Mouse (Mus musculus): ENCODE measurements at regions not wholly inside any gene's neighbourhood (a gene's known extent, or its start where the extent isn't known, plus 50 kb on each side); places are given as distances from the start of the nearest gene placed in this dataset.

GRCm38 (mm10) chr12:70523379-70523778, 70.5 kb downstream of the Tmx1 start:
- intact Hi-C loops (cut with DNase I): no loop called here

GRCm38 (mm10) chr12:70524703-70525102, 71.8 kb downstream of the Tmx1 start:
- intact Hi-C loops (cut with DNase I): no loop called here
- no peak for DNase-seq

More at GRCm38 (mm10) chr12:70523379-70523778, 70.5 kb downstream of the Tmx1 start:
- no peak for DNase-seq

DNA sequence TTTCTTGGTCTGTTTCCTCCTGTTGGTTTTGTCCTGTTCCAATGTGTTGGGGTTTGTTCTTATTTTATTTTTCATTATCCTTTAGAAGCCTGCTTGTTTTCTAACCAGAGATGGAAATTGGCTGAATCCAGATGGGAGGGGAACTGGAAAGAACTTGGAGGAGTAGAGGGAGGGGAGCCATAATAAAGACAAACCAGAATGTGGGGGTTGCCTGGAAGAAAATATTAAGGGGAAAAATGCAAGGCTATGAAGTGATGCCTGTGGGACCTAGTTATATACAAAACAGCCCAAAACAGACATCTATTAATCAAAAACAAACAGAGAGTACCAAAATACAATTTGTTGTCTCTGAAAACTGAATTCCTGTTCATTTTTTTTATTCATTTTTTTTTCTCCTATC, 78.8 kb downstream of the Tmx1 start:
- DNase-seq: no peak
- intact Hi-C loops (cut with DNase I): no loop called here

DNA sequence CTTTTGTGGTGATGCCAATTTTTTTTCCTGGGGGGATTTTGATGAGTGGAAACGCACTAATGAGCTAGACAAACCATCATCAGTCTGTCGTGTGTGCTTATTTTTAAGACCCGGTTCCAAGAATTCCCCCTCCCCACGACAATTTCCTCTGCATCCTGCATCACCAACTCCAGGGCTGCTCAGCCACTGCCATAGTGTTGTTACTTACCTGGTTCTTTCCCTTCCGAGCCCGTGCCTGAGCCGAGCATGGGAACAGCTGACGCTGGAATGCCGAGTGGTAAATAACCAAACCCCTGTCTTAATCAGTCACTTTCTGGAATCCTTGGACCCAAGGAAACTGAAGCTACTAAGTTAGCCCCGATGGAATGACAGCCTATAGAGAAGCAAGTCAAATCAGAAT, 79.3 kb downstream of the Tmx1 start:
- intact Hi-C loops (cut with DNase I): no loop called here
- DNase-seq: no peak

GRCm38 (mm10) chr12:70532843-70533242, 79.9 kb downstream of the Tmx1 start:
- no peak for DNase-seq
- intact Hi-C loops (cut with DNase I): no loop called here

- no peak for DNase-seq
- intact Hi-C loops (cut with DNase I): no loop called here
Measured at GRCm38 (mm10) chr12:70533375-70533935, 80.6 kb downstream of the Tmx1 start.

DNA sequence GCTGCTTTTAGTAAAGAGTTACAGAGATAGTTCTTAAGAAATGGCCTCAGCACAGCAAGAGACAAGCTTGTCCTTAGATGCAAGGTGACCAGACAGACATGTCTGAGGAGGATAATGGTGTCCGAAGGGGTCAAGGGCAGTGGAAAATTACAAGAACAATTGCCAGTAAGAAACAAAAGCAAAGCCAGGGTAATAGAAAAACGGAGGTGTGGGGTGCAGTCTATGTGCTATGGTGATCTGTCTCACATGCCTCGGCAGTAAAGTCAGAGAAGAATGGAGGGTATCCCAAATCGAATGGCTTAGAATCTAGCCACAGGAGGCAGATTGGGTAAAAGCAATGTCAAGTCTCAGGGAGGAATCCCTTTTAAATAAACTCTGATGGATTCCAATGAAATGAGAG, 86.2 kb downstream of the Tmx1 start:
- intact Hi-C loops (cut with DNase I): no loop called here

GRCm38 (mm10) chr12:70539856-70540255, 87.0 kb downstream of the Tmx1 start:
- intact Hi-C loops (cut with DNase I): no loop called here
- DNase-seq: no peak

More for the DNA sequence above, 86.2 kb downstream of the Tmx1 start:
- no peak for DNase-seq

DNA sequence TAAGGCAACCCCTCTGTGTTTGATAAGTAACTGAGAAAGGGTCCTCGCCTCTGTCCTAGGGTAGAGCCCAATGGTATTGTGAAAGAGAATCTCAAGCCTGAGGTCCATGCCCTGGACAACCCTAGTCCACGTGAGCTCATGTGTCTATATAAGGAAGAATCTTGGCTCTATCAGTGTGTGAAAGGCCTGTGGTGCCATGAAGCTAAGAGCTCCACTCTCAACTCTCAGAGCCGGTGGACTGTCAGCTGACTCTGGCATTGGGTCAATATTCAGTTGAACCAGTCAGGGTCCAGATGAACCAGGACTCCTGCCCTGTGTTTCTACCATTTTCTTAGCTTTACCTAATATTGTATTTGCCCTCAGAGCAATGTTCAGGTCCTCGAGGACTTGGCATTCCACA, 88.5 kb downstream of the Tmx1 start:
- intact Hi-C loops (cut with DNase I): no loop called here
- no peak for DNase-seq

DNA sequence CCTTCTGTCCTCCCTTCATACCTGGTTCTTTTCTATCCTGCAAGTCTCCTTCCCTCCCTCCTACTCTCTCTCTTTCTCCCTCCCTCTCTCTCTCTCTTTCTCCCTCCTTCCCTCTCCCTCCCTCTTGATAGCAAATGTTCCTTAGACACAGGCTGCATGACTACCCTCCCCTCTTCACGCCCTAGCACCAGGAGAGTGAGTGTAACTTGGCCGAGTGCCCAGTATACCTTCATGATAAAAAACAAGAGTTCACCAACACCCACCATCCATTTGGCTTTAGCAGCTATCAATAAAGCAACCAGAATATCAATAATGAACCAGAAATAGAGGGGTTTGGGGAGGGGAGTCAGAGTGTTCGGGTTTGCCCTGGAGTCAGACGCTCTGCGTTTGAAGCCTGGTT, 90.4 kb downstream of the Tmx1 start:
- intact Hi-C loops (cut with DNase I): no loop called here

DNA sequence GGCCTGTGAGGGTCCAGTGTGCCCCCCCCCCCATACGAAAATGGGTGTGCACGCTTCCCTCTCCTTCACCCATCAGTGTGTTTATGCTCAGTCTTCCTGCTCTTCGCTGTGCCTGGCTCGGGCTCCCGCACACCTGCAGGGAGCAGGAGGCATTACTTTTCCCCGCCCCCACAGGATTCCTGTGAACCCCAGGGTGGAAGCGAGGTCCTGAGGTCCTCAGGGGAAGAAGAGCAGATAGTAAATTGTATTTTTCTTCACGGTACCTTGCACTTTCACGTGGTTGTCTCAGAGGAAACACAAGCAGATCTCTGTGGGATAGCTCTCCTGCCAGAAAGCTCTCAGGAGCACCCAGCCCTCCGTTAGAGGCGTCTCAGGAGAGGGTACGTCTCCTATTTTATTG, 91.4 kb downstream of the Tmx1 start:
- intact Hi-C loops (cut with DNase I): no loop called here
- DNase-seq: no peak

More for the DNA sequence above, 90.4 kb downstream of the Tmx1 start:
- no peak for DNase-seq

DNA sequence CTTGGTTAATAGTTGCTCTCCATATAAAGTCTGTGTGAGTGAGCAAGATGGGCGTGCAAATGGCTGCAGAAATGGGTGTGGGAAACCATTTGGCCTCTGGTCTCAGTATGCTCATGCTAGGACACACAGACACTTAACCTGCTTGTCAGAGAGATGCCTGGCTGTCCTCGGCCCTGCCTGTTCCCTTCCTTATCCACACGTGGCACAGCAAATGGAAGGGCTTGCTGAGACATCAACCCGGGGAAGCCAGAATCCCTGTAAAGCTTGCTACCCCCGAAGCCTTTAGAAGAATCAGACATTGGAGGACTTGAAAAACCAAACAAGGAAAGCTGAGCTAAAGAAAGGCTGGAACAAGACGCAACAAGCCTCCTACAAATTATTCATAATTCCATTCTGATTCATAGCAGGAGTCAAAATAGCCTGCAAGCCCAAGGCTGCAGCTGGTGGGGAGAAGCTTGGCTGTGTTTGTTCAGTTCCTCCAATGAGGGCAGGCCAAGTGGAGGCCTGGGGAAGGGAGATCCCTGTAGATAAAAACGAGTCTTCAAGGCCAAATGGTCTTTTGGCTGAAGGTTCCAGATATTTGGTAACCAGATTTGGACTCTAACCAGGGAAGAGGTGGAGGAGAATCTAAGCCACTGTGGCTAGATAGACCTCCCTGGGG, 92.1 kb downstream of the Tmx1 start:
- peak; percentile 11 for DNase-seq
- intact Hi-C loops (cut with DNase I): no loop called here

DNA sequence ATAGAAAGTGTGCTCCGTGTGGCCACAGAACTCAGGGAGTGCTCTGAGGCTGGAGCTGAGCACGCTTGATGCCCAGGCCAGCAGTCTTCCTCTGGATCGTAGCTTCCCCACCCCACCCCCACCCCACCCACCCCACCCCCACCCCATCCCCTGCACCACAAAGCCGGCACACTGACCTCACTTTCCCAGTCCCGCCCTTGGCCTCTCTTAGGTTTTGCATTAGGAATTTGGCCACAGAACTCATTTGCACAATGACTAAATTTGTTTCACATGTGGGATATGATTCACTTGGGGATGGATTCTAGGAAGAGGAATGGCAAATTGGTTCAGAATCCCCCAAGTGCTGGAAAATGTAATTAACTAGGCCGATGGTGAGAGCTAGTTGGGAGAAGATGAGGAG, 94.3 kb downstream of the Tmx1 start:
- intact Hi-C loops (cut with DNase I): no loop called here
- no peak for DNase-seq

DNA sequence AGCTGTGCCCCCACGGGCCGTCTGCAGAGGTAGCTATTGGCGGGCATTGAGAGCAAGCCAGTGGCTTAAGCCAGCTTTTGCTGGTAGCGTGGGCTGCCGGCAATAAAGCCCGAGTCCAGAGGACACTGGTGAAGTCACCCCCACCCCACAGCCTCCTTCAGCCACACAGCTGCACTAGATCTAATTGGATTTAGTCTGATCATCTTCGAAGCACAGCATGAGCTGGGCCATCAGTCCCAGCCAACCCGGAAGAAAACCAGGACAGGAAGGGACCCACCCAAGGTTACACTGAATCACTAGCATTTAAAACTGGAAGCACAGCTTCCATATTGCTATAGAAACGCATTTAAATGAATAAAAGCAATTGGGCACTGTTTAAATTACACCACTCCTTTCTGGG, 96.4 kb downstream of the Tmx1 start:
- intact Hi-C loops (cut with DNase I): no loop called here
- DNase-seq: peak; percentile 9

- intact Hi-C loops (cut with DNase I): no loop called here
Measured at GRCm38 (mm10) chr12:70553866-70554265, 101.0 kb downstream of the Tmx1 start.

DNA sequence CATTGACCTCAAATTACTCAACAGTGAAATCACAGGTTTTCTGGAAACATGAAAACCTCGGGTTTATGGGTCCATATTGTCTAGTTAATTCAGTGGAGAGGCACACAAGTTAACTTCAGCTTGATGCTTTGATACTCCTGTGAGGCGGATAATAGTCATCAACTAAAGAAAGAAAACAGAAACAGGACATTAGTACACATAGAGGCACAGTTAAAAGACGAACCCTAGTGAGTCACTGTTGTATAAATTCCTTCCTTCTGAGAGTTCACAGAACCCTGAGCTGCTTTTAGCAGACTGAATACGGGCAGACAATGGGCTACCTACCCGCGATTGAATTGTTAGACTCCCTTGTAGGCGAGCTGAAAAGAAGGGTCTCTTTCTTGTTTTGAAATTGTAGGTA, 101.7 kb downstream of the Tmx1 start:
- DNase-seq: no peak
- intact Hi-C loops (cut with DNase I): no loop called here

More at GRCm38 (mm10) chr12:70553866-70554265, 101.0 kb downstream of the Tmx1 start:
- no peak for DNase-seq

- DNase-seq: no peak
- intact Hi-C loops (cut with DNase I): no loop called here
Measured at GRCm38 (mm10) chr12:70555723-70556122, 102.8 kb downstream of the Tmx1 start.

- intact Hi-C loops (cut with DNase I): no loop called here
- peak; percentile 63 for DNase-seq
Measured at GRCm38 (mm10) chr12:70556820-70557219, 103.9 kb downstream of the Tmx1 start.

DNA sequence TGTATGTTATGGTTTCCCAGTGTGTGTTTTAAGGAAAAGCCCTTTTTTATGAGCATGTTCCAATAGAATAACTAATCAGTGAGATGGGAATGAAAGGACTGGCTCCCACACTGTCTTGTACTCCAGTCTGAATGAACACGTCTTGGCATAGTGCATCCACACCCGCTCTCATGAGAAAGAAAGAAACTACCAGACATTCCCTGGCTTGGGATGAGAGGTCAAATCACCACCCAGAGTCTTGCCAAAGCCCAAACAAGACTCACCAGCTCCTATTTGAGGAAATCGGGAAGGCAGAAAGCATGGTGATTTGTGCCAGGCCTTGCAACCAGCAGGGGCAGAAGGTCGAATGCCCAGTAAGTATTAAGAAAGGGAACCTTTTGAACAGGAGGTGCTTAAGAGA, 110.6 kb downstream of the Tmx1 start:
- intact Hi-C loops (cut with DNase I): no loop called here
- no peak for DNase-seq

DNA sequence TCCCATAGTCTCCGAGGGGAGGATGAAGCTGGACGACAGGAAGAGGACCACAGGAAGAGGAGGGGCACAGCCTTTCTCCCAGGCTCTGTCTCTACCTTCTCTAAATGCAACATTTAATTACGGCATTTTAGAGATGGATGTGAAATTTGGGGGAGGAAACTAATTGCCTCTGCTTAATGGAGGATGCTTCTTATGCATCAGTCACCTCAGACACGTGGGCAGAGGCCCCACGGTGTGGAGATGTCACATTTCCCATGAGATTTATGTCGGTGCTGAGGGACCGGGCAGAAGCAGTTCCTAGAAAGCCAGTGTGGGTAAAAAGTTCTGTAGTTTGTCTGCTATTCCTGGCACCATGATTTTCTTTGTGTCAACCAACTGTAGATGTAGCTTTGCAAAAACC, 122.8 kb downstream of the Tmx1 start:
- DNase-seq: no peak
- intact Hi-C loops (cut with DNase I): no loop called here

DNA sequence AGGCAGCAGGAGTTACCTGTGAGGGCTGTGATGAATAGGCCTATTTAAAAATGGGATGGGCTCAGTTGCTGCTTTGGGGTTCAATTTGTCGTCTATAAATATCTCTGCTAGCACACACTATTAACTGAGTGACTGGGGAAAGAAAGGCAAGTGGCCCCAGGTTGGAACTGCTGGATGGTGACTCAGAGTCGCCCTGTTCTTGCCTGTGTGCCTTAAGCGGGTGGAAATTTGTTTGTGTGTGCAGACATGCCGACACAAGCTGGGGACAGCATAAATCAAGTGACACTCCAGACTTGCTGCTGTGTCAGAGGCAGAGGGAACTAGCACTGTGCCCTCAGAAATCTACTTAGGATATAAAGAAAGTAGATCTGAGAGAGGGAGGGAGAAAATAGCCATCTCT, 124.9 kb downstream of the Tmx1 start:
- intact Hi-C loops (cut with DNase I): no loop called here
- DNase-seq: no peak

- intact Hi-C loops (cut with DNase I): no loop called here
- DNase-seq: peak; percentile 75
Measured at GRCm38 (mm10) chr12:70579328-70579905, 126.5 kb downstream of the Tmx1 start.
